Mouse (Mus musculus) central nervous system, embryonic 18 days (tissue): ENCODE data around the gene Prdm9. TPM values are rescaled to one million over a fixed set of nuclear protein-coding genes. Genes with fewer than 3 reads are reported as not detected.

Experiments used
- polyA plus RNA-seq: library from polyadenylated mRNA; depleted of rRNA; stranded (reverse); fragments of >200 nt; gene quantifications from 2 replicates; pipeline ENCODE4 v1.2.3, GENCODE M21; 2012; rRNA removed

The Prdm9 gene
- 2.0 and 2.6 TPM in 2 replicates for polyA plus RNA-seq

DNA sequence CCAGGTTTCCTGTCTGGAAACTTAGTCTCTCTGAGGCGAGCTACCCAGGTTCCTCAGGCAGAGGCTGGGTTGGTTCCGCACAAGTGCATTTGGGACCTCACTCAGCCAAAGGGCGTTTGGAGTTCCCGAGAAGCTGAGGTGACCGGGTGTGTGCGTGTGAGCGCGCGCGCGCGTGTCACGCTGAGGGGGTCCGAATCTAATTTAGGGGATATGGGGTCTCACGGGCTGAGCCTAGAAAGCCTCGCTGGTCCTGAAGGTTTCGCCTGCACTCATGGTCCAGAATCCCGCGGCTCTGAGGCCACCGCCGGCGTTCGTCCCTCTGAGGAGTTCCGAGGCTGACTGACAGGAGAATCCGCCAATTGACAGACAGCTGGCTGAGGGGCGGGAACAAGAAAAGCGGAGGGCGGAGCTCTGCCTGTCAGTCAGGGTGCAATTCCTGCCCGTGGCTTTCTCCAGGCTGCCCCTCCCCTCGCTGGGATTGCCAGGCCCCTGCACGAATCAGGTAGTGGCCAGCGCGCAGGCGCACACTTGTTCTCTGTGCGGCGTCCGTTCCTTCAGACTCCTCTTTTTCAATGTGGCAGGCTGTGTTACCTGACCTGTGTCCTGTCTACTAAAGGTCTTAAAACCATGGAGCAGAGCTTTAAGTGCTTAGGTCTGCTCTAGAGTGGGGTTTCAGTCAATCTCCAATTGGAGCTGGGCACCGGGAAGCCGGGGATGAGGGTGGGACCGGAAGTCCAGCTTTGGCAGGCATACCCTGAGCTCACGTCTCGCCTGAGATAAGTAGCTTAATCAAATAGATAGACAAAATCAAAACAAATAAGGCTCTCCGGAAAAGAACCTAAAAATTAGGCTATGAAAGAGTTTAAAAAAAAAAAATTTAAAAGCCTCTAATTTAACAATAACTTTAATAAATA lies at the start of gene Prdm9:
Gene Prdm9, minus strand, starts transcription at position 341 of the 914 bp plus-strand sequence.

DNA sequence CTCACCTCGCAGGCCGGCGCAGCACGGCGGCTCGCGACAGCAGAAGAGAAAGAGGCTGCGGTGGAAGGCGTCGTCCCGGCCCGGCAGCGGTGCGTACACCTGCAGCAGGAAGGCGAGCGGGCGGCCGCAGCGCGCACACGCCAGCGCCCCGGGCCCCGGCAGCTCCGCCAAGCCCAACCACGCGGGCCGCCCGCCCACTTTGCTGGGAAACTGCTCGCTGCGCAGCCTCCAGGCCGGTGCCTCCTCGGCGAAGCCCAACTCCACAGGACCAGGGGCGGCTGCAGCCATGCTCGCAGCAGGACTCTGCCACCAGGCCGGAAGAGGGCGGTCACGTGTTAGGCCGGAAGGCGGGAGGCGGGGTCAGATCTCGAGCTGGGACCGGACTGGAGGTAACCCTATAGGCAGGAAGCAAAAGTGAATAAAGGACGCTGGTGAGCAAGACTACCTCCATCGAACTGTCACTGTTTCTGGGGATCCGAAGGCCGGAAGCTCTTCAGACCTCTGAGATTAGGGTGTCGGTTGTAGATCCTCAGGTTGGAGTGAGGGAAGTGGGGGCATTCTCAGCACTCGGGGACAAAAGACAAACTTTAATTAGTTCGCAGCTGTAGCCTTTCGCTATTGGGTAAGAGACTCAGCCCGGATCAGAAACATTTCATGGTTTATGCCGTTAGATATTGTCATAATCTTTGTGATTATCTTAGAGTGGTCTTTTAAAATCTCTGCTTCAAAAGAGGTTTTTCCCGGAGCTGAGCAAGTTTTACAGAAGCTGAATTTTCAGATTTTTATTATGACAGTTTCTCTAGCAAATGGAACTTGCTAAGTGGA lies 37.0 kb downstream of the Prdm9 start, which contains the start of gene Pdcd2:
Gene Pdcd2, minus strand, starts transcription at position 316 of the 825 bp plus-strand sequence.

DNA sequence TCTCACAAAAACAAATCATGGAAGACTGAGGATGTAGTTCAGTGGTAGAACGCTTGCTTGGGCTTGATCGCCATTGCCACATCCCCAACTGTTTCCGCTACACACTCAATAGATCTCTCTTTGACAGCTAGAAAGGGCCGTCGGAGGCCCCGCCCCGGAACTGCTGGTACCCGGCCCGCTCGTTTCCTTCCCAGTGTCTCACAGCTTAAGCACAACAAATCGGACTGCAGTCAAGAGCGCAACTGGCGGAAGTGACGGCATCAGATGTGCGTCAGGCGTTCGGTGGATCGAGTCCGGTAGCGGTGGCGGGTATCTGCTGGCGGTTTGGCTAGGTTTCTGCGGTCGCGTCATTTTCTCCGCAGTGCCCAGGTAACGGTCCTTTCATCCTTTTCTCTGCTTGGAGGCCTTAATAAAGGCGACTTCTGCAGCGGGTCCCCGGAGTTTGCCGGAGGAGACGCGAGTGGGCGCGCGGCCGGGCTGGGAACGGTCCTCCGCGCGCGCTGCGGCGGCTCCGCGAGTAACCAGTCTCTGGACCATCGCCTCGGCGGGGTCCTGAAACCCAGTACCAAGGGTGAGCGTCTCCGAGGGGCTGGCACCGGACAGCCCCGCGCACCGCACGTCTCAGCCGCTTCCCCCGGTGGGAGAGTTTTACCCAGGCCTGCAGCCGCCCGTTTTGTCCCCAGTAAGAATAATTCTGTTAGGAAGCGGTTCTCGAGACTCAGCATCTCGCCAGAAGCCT lies 64.3 kb downstream of the Prdm9 start, which contains the start of the genes Psmb1 and Tbp:
Gene Psmb1, minus strand, starts transcription at position 96 of the 739 bp plus-strand sequence.
Gene Tbp, plus strand, starts transcription at position 233 of the 739 bp plus-strand sequence.

Other genes with a start within 250 kb of the Prdm9 start
- 26.8 and 28.3 TPM in 2 replicates for gene Dll1, start 187.5 kb downstream of the Prdm9 start, polyA plus RNA-seq
- 27.2 and 27.4 TPM in 2 replicates for gene Fam120b, start 168.2 kb downstream of the Prdm9 start, polyA plus RNA-seq
- gene Psmb1, start 64.6 kb downstream of the Prdm9 start, polyA plus RNA-seq, result 182 and 191 TPM in 2 replicates
- 70.5 and 71.9 TPM in 2 replicates for gene Tbp, start 64.5 kb downstream of the Prdm9 start, polyA plus RNA-seq
- 33.4 and 35.5 TPM in 2 replicates for gene Pdcd2, start 37.1 kb downstream of the Prdm9 start, polyA plus RNA-seq
- 6.5 and 7.0 TPM in 2 replicates for gene Chd1, start 140.6 kb upstream of the Prdm9 start, polyA plus RNA-seq